ENCODE assay signal across 11 mouse cellular contexts in genomic region chr1:120037021-120037683, GRCm38 (mm10). TPM values are rescaled to one million over a fixed set of nuclear protein-coding genes. Genes with fewer than 3 reads are reported as not detected.
DNase-seq lines count a peak whose midpoint lies in the region.
"Had no signal": no experiment of that assay in that cellular context is flagged by ENCODE, and none has a peak within 500 bp of the region (broad histone marks: within the 10 kb centered on the region; RNA-seq: fewer than 3 reads in every experiment).

No protein-coding gene starts in this region.

- intact Hi-C loops in left cerebral cortex, postnatal 4 days (cut with DNase I): no loop called here
- intact Hi-C loops in left cerebral cortex, postnatal 10 days (cut with DNase I): no loop called here

- peak; percentile 60 to 67 for DNase-seq in cerebellum, postnatal 10 days
- DNase-seq in cerebellum, adult 18-20 months: no peak
- DNase-seq in left cerebral cortex, postnatal 4 days: peak; percentile 55
- DNase-seq in left cerebral cortex, adult 8-10 months (ENCODE audit: low spot score in 2 of 2): no peak
- DNase-seq in brain, adult 2 months (ENCODE audit: low read depth, low spot score): peak; percentile 35
- DNase-seq in lung, postnatal 36 days: peak; percentile 27
- no peak for DNase-seq in frontal cortex, postnatal 36 days (ENCODE audit: low spot score in 2 of 2)
- no peak for DNase-seq in left cerebral cortex, postnatal 10 days (ENCODE audit: extremely low spot score in 1 of 2, low spot score in 2 of 2)
- DNase-seq: gastrocnemius, postnatal 25 days had no signal

RNA-seq across cellular contexts. Expression of gene Sctr, which starts 30.5 kb away (rescaled TPM):
- 1 to 10 TPM in 1 of 2 experiments, under 1 TPM in 1; 0.96 to 1.2 TPM for total RNA-seq in left cerebral cortex, postnatal 4 days (2021)
- under 1 TPM in 2 of 4 experiments, not detected in 2; 0.52 to 0.63 TPM for total RNA-seq in left cerebral cortex, adult 8-10 months (2022)
- total RNA-seq in left cerebral cortex, postnatal 10 days (2021): 1 to 10 TPM in 1 of 2 experiments, under 1 TPM in 1; 0.75 to 1.0 TPM
- total RNA-seq: common myeloid progenitor, adult 5-6 weeks; monocyte, adult 5-6 weeks had no signal

RNA-seq across cellular contexts. Expression of gene Tmem37, which starts 36.7 kb away (rescaled TPM):
- 1 to 10 TPM; 1.4 to 1.8 TPM for total RNA-seq in left cerebral cortex, postnatal 4 days (2021)
- total RNA-seq in left cerebral cortex, adult 8-10 months (2022): 1 to 10 TPM; 1.3 to 2.6 (median 2.2) TPM
- 1 to 10 TPM; 1.4 to 1.8 TPM for total RNA-seq in left cerebral cortex, postnatal 10 days (2021)

RNA-seq across cellular contexts. Expression of gene Cfap221, which starts 40.1 kb away (rescaled TPM):
- under 1 TPM; 0.36 to 0.44 TPM for total RNA-seq in left cerebral cortex, postnatal 4 days (2021)
- under 1 TPM; 0.33 to 0.63 (median 0.53) TPM for total RNA-seq in left cerebral cortex, adult 8-10 months (2022)
- under 1 TPM; 0.39 to 0.49 TPM for total RNA-seq in left cerebral cortex, postnatal 10 days (2021)
- total RNA-seq: common myeloid progenitor, adult 5-6 weeks; gastrocnemius, postnatal 25 days; monocyte, adult 5-6 weeks had no signal

Comparison
In these comparisons a context has a peak if more than half of its experiments do, and no peak if none do; other contexts are left out.
1. DNase-seq: peak in cerebellum, postnatal 10 days (2 of 2), left cerebral cortex, postnatal 4 days (single experiment), brain, adult 2 months (single experiment) and lung, postnatal 36 days (single experiment); none in cerebellum, adult 18-20 months (0 of 2), left cerebral cortex, adult 8-10 months (0 of 2), frontal cortex, postnatal 36 days (0 of 2) and left cerebral cortex, postnatal 10 days (0 of 2).